Comparison of ENCODE assay signal across 9 mouse cellular contexts in the genomic region with DNA sequence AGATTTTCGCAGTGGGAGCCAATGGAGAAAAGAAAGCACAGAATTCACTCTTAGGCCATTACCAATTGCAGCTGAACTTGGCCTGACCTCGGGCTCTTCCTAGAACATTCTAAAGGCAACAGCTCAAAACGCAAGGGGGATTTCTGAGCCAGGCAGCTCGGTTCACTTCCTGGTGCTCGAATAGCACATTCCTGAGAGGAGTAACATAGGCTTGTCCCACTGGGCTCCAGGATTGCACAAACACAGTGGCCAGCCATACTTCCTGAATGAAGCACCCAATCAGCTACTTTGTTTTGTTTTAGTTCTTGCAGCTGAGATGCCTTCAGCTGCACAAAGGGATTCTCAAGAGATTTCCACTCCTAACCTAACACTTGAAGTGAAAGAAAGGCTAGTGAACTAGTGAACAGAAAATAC. TPM values are rescaled to one million over a fixed set of nuclear protein-coding genes. Genes with fewer than 3 reads are reported as not detected.
DNase-seq lines count a peak whose midpoint lies in the region; ATAC-seq lines count a peak whose summit lies in the region.
"Had no signal": no experiment of that assay in that cellular context is flagged by ENCODE, and none has a peak within 500 bp of the region (broad histone marks: within the 10 kb centered on the region; RNA-seq: fewer than 3 reads in every experiment).

No protein-coding gene starts in this region.

- peak; percentile 70; the same call in 1 of the 2 replicates for ATAC-seq in heart, embryonic 13.5 days (ENCODE audit: extremely low read depth, insufficient number of reproducible peaks, low FRiP score, low TSS enrichment)

- peak overlapping the region; percentile 82 for H3K27ac ChIP-seq in brown adipose tissue, adult 24 weeks (replicated peaks; ENCODE audit: low read depth, low read length)
- H3K27ac ChIP-seq in heart, embryonic 13.5 days (replicated peaks) = peak overlapping the region; percentile 90

- H3K27me3 ChIP-seq in heart, embryonic 13.5 days (replicated peaks) = no peaks in the 10 kb centered on the region

- H3K4me2 ChIP-seq in heart, embryonic 13.5 days = peak overlapping the region; percentile 64

- H3K9me3 ChIP-seq in heart, embryonic 13.5 days = no peaks in the 10 kb centered on the region

- H3K4me1 ChIP-seq in brown adipose tissue, adult 24 weeks (ENCODE audit: control insufficient read depth, insufficient read depth, insufficient read length, low read length) = peaks cover 20% of the 10 kb centered on the region
- peaks cover 87% of the 10 kb centered on the region for H3K4me1 ChIP-seq in heart, embryonic 13.5 days

- peaks cover 12% of the 10 kb centered on the region; the same call in 1 of the 2 replicates for H3K36me3 ChIP-seq in heart, embryonic 13.5 days

- peak overlapping the region; percentile 55 for H3K4me3 ChIP-seq in brown adipose tissue, adult 24 weeks (ENCODE audit: insufficient read depth, low read depth, low read length)
- H3K4me3 ChIP-seq in heart, embryonic 13.5 days = peak overlapping the region; percentile 36
- H3K4me3 ChIP-seq: erythroblast, embryonic 14.5 days had no signal

- peak; percentile 42 to 75 for DNase-seq in adrenal gland, adult (ENCODE audit: inconsistent age in 2 of 2, low spot score in 1 of 2)
- no peak for DNase-seq in adrenal gland, adult 18-20 months (ENCODE audit: low spot score in 2 of 2)
- DNase-seq in kidney, postnatal 25 days = peak; percentile 72 to 88
- peak; percentile 79 to 89 for DNase-seq in lung, postnatal 4 days
- DNase-seq in cerebellum, adult 11-12 months = no peak
- DNase-seq in retina, postnatal 1 day = no peak

- peak overlapping the region; percentile 15; the same call in 1 of the 2 replicates for H3K9ac ChIP-seq in heart, embryonic 13.5 days

- 16% methylated on average over 5 of the region's 5 CpGs for WGBS in heart, embryonic 13.5 days

RNA-seq across cellular contexts. Expression of a gene that starts 40.1 kb away (rescaled TPM):
- total RNA-seq in adrenal gland, adult 18-20 months (2021) = 100 to 1,000 TPM; 320 to 335 TPM
- 71.4 and 80.5 TPM in 2 replicates for polyA plus RNA-seq in brown adipose tissue, adult 24 weeks (2012; ENCODE audit: insufficient read depth, insufficient read length, missing spikeins)
- 165 and 166 TPM in 2 replicates for polyA plus RNA-seq in heart, embryonic 13.5 days (2015; fragmentation: Nextera tagmentation; extraction: Ambion mirVana)

Comparison
In these comparisons a context has a peak if more than half of its experiments do, and no peak if none do; other contexts are left out.
1. DNase-seq: peak in adrenal gland, adult (2 of 2), kidney, postnatal 25 days (2 of 2) and lung, postnatal 4 days (2 of 2); none in adrenal gland, adult 18-20 months (0 of 2), cerebellum, adult 11-12 months (single experiment) and retina, postnatal 1 day (single experiment).